ENCODE assay signal across 7 mouse cellular contexts in genomic region chr7:29983690-29984380, GRCm38 (mm10). TPM values are rescaled to one million over a fixed set of nuclear protein-coding genes. Genes with fewer than 3 reads are reported as not detected.
DNase-seq lines count a peak whose midpoint lies in the region; ATAC-seq lines count a peak whose summit lies in the region.

Gene Zfp568, plus strand, starts transcription at chr7:29983955.

- under 1% methylated on average over 62 of the region's 62 CpGs for WGBS in intestine, embryonic 15.5 days
- WGBS in midbrain, embryonic 10.5 days = under 1% methylated on average over 62 of the region's 62 CpGs

- H3K4me1 ChIP-seq in intestine, embryonic 15.5 days (replicated peaks) = 0 out of 2 replicates have a peak, but pooled peaks cover 15% of the 10 kb centered on the region
- H3K4me1 ChIP-seq in midbrain, embryonic 10.5 days = peaks cover 22% of the 10 kb centered on the region

- peak; percentile 86 to 88 for DNase-seq in adrenal gland, adult 18-20 months (ENCODE audit: low spot score in 2 of 2)
- peak; percentile 97 for DNase-seq in embryo, embryonic 11 days
- DNase-seq in gastrocnemius, postnatal 36 days = peak; percentile 88 to 91
- peak; percentile 90 to 93 for DNase-seq in left cerebral cortex, postnatal 25 days (ENCODE audit: low spot score in 2 of 2)
- peak; percentile 97 for DNase-seq in midbrain, embryonic 10.5 days (ENCODE audit: low spot score)
- peak; percentile 79 for DNase-seq in right cerebral cortex, postnatal 4 days

- no peaks in the 10 kb centered on the region for H3K27me3 ChIP-seq in intestine, embryonic 15.5 days (replicated peaks)
- H3K27me3 ChIP-seq in midbrain, embryonic 10.5 days (ENCODE audit: low read depth, poor library complexity, severe bottlenecking) = no peaks in the 10 kb centered on the region

- H3K36me3 ChIP-seq in intestine, embryonic 15.5 days = peaks cover 6% of the 10 kb centered on the region; the same call in 1 of the 2 replicates
- peaks cover 34% of the 10 kb centered on the region for H3K36me3 ChIP-seq in midbrain, embryonic 10.5 days

- peak within 1 kb of the TSS; percentile 62 for H3K4me2 ChIP-seq in intestine, embryonic 15.5 days (replicated peaks)

- ATAC-seq in intestine, embryonic 15.5 days = peak; percentile 94

- H3K9me3 ChIP-seq in intestine, embryonic 15.5 days = no peaks in the 10 kb centered on the region
- peaks cover 3% of the 10 kb centered on the region; the same call in 1 of the 2 replicates for H3K9me3 ChIP-seq in midbrain, embryonic 10.5 days (replicated peaks)

- intact Hi-C loops in gastrocnemius, postnatal 36 days (cut with DNase I) = loop anchor here (2.0 kb wide), 1 partner anchor 27 kb away; no protein-coding TSS in a partner anchor
- intact Hi-C loops in left cerebral cortex, postnatal 25 days (cut with DNase I) = no loop called here

- peak within 1 kb of the TSS; percentile 98 for H3K27ac ChIP-seq in intestine, embryonic 15.5 days
- H3K27ac ChIP-seq in midbrain, embryonic 10.5 days (replicated peaks) = peak within 1 kb of the TSS; percentile 96

- H3K9ac ChIP-seq in intestine, embryonic 15.5 days = peak within 1 kb of the TSS; percentile 86

- peak within 1 kb of the TSS; percentile 97 for H3K4me3 ChIP-seq in intestine, embryonic 15.5 days (replicated peaks)
- peak within 1 kb of the TSS; percentile 92 for H3K4me3 ChIP-seq in midbrain, embryonic 10.5 days

RNA-seq across cellular contexts. Expression of gene Zfp568, which starts in this region (rescaled TPM):
- 10 to 100 TPM in 1 of 2 experiments, 1 to 10 TPM in 1; 8.9 to 10.6 TPM for total RNA-seq in adrenal gland, adult 18-20 months (2021)
- total RNA-seq in gastrocnemius, postnatal 36 days (2021) = 10 to 100 TPM; 15.4 to 18.7 TPM
- 15.1 and 15.5 TPM in 2 replicates for polyA plus RNA-seq in intestine, embryonic 15.5 days (2015; fragmentation: Nextera tagmentation; extraction: Ambion mirVana)
- total RNA-seq in left cerebral cortex, postnatal 25 days (2021) = 1 to 10 TPM; 3.8 to 6.4 TPM
- polyA plus RNA-seq in midbrain, embryonic 10.5 days (2016; fragmentation: Nextera tagmentation; extraction: Ambion mirVana) = 22.8 and 23.3 TPM in 2 replicates

Comparison
In these comparisons a context has a peak if more than half of its experiments do, and no peak if none do; other contexts are left out.
1. Peak in every context shown above with its lines: DNase-seq, ATAC-seq, H3K4me3 ChIP-seq and H3K27ac ChIP-seq.